Mouse (Mus musculus): Measurements from ENCODE around the gene Podxl2. TPM values are rescaled to one million over a fixed set of nuclear protein-coding genes. Genes with fewer than 3 reads are reported as not detected.

Podxl2 gene
- total RNA-seq, 2 experiments from 2014 or later = 63.1 to 63.5 TPM

- DNase-seq (ENCODE audit: low spot score) = no peak
Observed at GRCm38 (mm10) chr6:88889410-88890042, 14.7 kb upstream of the Podxl2 start.

GRCm38 (mm10) chr6:88886417-88886967, 11.6 kb upstream of the Podxl2 start:
- DNase-seq (ENCODE audit: low spot score) = no peak

GRCm38 (mm10) chr6:88885644-88886416, 11.0 kb upstream of the Podxl2 start:
- DNase-seq (ENCODE audit: low spot score) = no peak

DNA sequence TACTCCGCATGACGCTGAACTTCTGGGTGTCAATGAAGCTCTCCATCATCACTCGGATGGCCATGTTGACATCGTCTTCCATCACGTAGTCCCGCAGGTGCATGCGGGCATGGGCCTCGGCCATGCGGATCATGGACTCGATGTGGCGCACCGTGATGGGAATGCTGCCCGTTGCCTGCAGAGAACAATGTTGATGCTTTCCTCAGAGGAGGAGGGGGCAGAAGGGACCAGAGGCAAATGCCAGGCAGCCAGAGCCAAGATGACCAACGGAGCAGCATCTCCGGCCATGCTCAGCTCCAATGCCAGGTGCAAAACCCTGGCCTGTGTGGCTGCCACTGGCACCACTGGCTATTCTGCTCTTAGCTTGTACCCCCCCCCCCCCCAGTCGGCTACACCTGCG, 9.8 kb upstream of the Podxl2 start:
- DNase-seq (ENCODE audit: low spot score) = no peak

DNA sequence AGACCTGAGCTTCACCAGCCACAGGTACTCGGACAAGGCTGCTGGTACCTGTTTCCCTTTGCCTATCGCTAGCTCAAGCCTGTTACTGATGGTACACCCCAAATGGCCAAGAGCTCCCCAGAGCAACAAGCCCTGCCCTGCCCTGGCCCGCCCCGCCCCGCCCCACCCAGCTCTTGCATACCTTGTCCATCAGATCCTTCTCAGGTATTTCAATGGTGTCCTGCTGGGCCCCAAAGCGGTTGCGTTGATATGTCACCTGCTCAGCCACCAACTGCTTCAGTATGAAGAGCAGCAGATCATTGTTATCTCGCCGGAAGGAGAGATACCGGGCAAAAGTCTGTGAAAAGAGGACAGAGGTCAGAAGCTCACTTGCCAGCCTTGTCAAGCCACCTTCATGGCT, 9.4 kb upstream of the Podxl2 start:
- DNase-seq (ENCODE audit: low spot score) = no peak

- DNase-seq (ENCODE audit: low spot score) = no peak
Observed at GRCm38 (mm10) chr6:88881334-88881733, 6.5 kb upstream of the Podxl2 start.

- no peak for DNase-seq (ENCODE audit: low spot score)
Observed at GRCm38 (mm10) chr6:88879471-88879870, 4.6 kb upstream of the Podxl2 start.

GRCm38 (mm10) chr6:88873965-88874867, 628 bp downstream of the Podxl2 start:
- no peak for DNase-seq (ENCODE audit: low spot score)

DNA sequence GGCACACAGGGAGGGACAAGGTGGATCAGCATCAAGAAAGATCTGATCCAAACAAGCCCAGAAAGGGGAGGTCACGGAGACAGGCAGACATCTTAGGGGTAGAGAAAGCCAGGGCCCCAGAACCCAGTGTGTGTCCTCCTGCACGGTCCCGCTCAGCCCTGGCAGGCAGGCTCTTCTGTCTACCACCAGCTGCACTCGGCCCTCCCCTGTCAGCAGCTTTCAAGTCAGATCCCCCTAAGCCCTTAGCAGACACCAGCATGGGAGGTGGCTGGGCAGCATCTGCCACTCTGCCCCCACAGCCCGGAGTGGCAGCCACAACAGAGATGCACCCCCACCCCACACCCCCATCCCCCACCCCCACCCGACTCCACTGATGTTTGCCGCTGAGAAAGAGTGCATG, 2.0 kb downstream of the Podxl2 start:
- DNase-seq (ENCODE audit: low spot score) = no peak

GRCm38 (mm10) chr6:88871546-88871945, 3.3 kb downstream of the Podxl2 start:
- DNase-seq (ENCODE audit: low spot score) = no peak

DNA sequence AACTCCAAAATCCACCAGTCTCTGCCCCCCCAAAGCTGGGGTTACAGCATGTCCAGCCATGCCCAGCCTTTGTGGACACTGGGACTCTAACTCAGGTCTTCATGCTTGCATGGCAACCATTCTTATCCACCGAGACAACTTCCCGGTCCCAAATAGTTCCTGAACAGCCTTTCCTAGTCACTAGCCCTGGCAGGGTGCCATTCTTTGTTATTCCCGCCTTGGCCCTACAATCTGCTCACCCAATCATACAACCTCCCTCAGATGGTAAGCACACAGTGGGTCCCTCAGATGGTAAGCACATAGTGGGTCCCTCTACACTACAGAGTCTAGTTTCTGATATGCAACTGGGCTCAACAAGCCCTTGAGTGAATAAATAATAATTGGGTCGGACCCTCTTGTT, 4.2 kb downstream of the Podxl2 start:
- DNase-seq (ENCODE audit: low spot score) = no peak

DNA sequence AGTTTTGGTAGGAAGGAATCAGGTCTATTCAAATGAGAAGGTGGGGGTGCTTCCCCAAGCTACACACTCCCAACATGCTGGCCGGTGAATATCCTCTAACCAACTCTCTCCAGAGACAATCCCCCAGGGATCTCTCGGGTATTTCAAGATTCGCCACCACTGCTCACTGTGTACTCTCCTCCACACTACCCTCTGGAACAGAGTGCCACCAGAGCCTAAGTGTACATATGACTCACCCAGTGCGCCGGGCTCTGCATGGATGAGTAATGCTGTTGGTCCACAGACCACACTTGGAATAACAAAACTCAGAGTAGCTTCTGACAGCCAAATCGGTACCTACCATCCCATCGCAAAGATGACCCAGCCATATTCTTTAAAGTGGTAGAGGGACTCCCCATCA, 5.4 kb downstream of the Podxl2 start:
- DNase-seq (ENCODE audit: low spot score) = no peak

GRCm38 (mm10) chr6:88865704-88866103, 9.1 kb downstream of the Podxl2 start:
- DNase-seq (ENCODE audit: low spot score) = no peak

DNA sequence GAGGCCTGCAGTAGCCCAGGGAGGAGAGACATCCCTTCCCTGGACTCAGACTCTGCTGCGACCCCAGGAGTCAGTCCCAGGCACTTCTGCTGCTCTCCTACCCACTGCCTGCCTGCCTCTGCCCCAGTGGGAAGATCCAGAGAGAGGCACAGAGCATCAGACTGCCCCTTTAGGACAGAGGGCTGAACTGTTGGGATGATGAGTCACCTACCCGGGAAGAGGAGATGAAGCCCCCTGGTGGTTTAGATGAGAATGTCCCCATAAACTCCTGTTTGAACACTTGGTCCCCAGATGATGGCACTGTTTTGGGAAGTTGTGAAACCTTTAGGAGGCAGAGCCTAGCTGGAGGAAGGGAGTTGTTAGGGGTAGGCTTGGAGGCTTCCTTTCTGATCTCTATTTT, 13.9 kb downstream of the Podxl2 start:
- DNase-seq (ENCODE audit: low spot score) = no peak

DNA sequence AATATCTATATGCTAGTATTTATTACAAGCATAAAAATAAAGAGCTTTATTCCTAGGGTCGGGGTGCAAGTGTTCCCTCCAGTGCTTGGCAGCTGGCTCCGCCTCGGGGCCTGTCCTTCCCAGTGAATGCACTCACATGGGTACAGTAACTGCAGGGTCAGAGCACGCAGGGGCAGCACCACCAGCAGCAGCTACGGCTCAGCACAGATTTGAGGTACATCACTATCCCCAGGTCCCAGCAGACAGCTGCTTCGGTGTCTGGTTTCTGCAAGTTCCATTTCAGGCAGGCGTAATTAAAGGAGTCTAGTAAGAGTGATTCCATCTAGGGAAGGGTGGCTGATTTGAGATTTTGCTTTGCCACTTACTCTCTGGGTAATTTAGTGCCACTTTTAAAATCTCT, 16.5 kb downstream of the Podxl2 start:
- DNase-seq (ENCODE audit: low spot score) = peak; percentile 40

DNA sequence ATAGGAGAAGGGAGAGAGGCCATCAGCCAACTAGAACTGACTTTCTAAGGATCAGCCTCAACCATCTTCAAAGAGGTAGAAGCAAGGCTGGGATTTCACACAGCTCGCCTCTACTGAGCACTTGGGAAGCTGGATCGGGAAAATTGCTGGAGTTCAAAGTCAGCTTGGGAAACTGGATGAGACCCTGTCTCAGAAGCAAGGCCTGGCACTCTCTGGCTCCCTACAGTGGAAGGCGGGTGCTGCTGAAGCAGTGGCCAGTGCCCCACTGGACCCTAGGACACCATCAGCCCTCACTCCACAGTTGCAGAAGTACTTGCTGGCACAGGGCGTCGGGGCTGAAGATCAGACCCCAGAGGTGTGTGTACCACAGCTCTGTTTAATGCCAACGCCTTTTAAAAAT, 17.0 kb downstream of the Podxl2 start:
- no peak for DNase-seq (ENCODE audit: low spot score)

DNA sequence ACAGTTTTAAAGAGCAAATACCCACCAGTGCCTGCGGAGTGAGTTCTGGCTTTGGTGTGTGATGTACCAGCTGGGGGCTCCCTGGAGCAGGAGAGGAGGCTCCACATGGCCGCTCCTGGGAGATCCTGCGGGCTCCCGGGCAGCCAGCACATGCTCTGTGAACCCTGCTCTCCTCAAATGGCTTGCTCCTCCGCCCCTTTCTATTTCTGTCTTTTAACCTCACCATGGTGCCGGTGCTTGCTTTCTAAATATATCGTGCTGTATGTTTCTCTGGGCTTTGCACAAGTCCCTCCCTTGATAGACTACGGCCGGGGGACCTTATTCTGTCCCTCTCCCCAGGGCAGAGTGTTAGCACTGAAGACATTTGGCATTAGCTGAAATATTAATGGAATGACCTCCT, 17.6 kb downstream of the Podxl2 start:
- peak; percentile 85 for DNase-seq (ENCODE audit: low spot score)

DNA sequence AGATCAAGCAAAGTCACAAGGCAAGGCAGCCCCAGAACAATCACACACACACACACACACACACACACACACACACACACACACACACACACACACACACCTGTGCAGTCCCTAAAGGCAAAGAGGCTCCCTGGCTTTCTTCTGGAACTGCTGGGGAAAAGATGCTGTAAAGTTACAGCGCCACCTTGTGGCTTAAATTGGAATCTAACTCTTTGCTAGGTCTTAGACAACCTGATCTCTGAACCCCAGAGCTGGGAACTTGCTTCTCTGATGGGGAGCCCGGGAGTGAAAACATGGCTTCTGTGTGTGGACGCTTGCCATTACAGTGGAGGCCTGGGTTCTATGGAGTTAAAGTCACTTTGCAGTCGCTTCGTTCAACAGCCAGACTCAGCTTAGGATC, 19.2 kb downstream of the Podxl2 start:
- DNase-seq (ENCODE audit: low spot score) = peak; percentile 84

DNA sequence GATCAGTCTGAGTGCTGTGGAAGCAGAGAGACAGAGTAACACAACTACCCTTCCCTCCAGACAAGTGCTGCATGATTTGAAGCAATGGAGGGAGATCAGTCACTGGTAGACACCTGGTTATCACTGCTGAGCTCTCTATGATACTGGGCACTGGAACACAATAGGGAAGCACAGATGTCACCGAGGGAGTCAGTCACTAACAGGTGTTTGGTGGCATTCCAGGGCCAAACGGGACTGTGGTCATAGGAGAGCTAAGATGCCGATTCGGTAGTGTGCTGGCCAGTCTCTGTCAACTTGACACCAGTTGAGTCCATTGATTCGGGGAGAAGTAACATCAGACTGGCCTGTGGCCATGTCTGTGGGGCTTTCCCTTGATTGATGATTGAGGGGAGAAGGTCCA, 20.3 kb downstream of the Podxl2 start:
- no peak for DNase-seq (ENCODE audit: low spot score)

- DNase-seq (ENCODE audit: low spot score) = peak; percentile 75
Observed at GRCm38 (mm10) chr6:88850034-88850433, 24.8 kb downstream of the Podxl2 start.

- DNase-seq (ENCODE audit: low spot score) = no peak
Observed at GRCm38 (mm10) chr6:88849270-88849669, 25.6 kb downstream of the Podxl2 start.

GRCm38 (mm10) chr6:88847571-88847970, 27.3 kb downstream of the Podxl2 start:
- no peak for DNase-seq (ENCODE audit: low spot score)

Measured in gastrocnemius, adult 18-20 months (tissue).